Mouse (Mus musculus) gastrocnemius, postnatal 4 days (tissue): ENCODE results near the gene Ints4. TPM values are rescaled to one million over a fixed set of nuclear protein-coding genes. Genes with fewer than 3 reads are reported as not detected.
"Not testable (repeated sequence)": the region's sequence is repeated elsewhere in the genome, so short reads cannot be mapped to it uniquely, and the experiment has no call there.

ENCODE experiments used
- DNase-seq, 2 experiments: peaks; one replicate each; pipeline ENCODE4 v3.0.0; 2021 to 2022; ENCODE audit warnings: low spot score in 2 of 2, mixed read lengths in 2 of 2
- long read RNA-seq, 2 experiments: library from polyadenylated mRNA; stranded (forward); transcript quantifications; one replicate each; pipeline ENCODE4 v2.0.0; 2021
- total RNA-seq, 2 experiments: library from RNA; stranded (reverse); gene quantifications; 2 replicates each; pipeline ENCODE4 v1.2.3; 2021

Ints4 gene
- total RNA-seq, result 10 to 100 TPM; 39.0 to 44.9 TPM
- long read RNA-seq, experiment 1, transcript Ints4-201 (23 exons, 3,240 nt), result major isoform, 18 of 31 reads
- long read RNA-seq, experiment 1, partial matches to known transcripts, result 5 of 31 reads
- long read RNA-seq, experiment 1, other reads (novel, unspliced or antisense), result 8 of 31 reads
- long read RNA-seq, experiment 2, transcript Ints4-201 (23 exons, 3,240 nt), result major isoform, 28 of 48 reads
- long read RNA-seq, experiment 2, partial matches to known transcripts, result 3 of 48 reads
- long read RNA-seq, experiment 2, other reads (novel, unspliced or antisense), result 17 of 48 reads

- DNase-seq, result peak; percentile 71 to 88
Observed at GRCm38 (mm10) chr7:97480821-97481339, at the start of gene Ints4. TSS of gene Ints4 (plus strand) at chr7:97480956.

GRCm38 (mm10) chr7:97433517-97433916, 47.2 kb upstream of the Ints4 start:
- not testable (repeated sequence) for DNase-seq

- DNase-seq, result no peak
Observed at GRCm38 (mm10) chr7:97434517-97434916, 46.2 kb upstream of the Ints4 start.

- no peak for DNase-seq
Observed at GRCm38 (mm10) chr7:97438986-97439385, 41.8 kb upstream of the Ints4 start.

- DNase-seq, result peak; percentile 60 to 84
Observed at GRCm38 (mm10) chr7:97446171-97446925, 34.4 kb upstream of the Ints4 start.

GRCm38 (mm10) chr7:97447050-97447531, 33.7 kb upstream of the Ints4 start:
- no peak for DNase-seq

- DNase-seq, result not testable (repeated sequence)
Observed at GRCm38 (mm10) chr7:97451023-97451422, 29.7 kb upstream of the Ints4 start, which contains the start of gene Kctd14. TSS of gene Kctd14 (plus strand) at chr7:97451323.

- no peak for DNase-seq
Observed at GRCm38 (mm10) chr7:97452196-97452595, 28.6 kb upstream of the Ints4 start.

GRCm38 (mm10) chr7:97453141-97453921, 27.4 kb upstream of the Ints4 start:
- DNase-seq, result peak in 1 of 2 experiments; percentile 14

- DNase-seq, result no peak
Observed at GRCm38 (mm10) chr7:97454795-97455194, 26.0 kb upstream of the Ints4 start.

GRCm38 (mm10) chr7:97455577-97455976, 25.2 kb upstream of the Ints4 start:
- no peak for DNase-seq

GRCm38 (mm10) chr7:97473001-97473400, 7.8 kb upstream of the Ints4 start:
- no peak for DNase-seq

- DNase-seq, result no peak
Observed at GRCm38 (mm10) chr7:97479349-97479748, 1.4 kb upstream of the Ints4 start.

- DNase-seq, result no peak
Observed at GRCm38 (mm10) chr7:97480290-97480689, 466 bp upstream of the Ints4 start.

GRCm38 (mm10) chr7:97483378-97483777, 2.6 kb downstream of the Ints4 start:
- DNase-seq, result no peak

GRCm38 (mm10) chr7:97491157-97491556, 10.4 kb downstream of the Ints4 start:
- no peak for DNase-seq

- no peak for DNase-seq
Observed at GRCm38 (mm10) chr7:97492420-97492819, 11.7 kb downstream of the Ints4 start.

GRCm38 (mm10) chr7:97495052-97495451, 14.3 kb downstream of the Ints4 start:
- DNase-seq, result no peak

GRCm38 (mm10) chr7:97500555-97501209, 19.9 kb downstream of the Ints4 start:
- DNase-seq, result peak in 1 of 2 experiments; percentile 26

GRCm38 (mm10) chr7:97514786-97515185, 34.0 kb downstream of the Ints4 start:
- no peak for DNase-seq

GRCm38 (mm10) chr7:97519935-97520334, 39.2 kb downstream of the Ints4 start:
- no peak for DNase-seq
